Mouse (Mus musculus) neural tube, embryonic 12.5 days (tissue): ENCODE measurements around the gene Try4. TPM values are rescaled to one million over a fixed set of nuclear protein-coding genes. Genes with fewer than 3 reads are reported as not detected.
"Not testable (repeated sequence)": the region's sequence is repeated elsewhere in the genome, so short reads cannot be mapped to it uniquely, and the experiment has no call there.

Experiments
- ATAC-seq: fragments of 200-750 bp; cut with Nextera tagmentation; 2 replicates; pipeline ENCODE4 v1.8.0; 2017; ENCODE audit warnings: low read depth, mild to moderate bottlenecking, moderate TSS enrichment, moderate library complexity; ENCODE audit not compliant: low FRiP score
- H3K27ac ChIP-seq: fragments of 300-500 bp; sonication (generic); 2 replicates; pipeline ENCODE4 v1.5.1; 2016
- H3K27me3 ChIP-seq: fragments of 300-500 bp; sonication (generic); replicated peaks from 2 replicates; pipeline ENCODE4 v1.6.1; 2016; ENCODE audit warnings: mild to moderate bottlenecking
- H3K36me3 ChIP-seq: fragments of 300-500 bp; sonication (generic); 2 replicates; pipeline ENCODE4 v1.6.1; 2016; ENCODE audit warnings: mild to moderate bottlenecking
- H3K4me1 ChIP-seq: fragments of 300-500 bp; sonication (generic); 2 replicates; pipeline ENCODE4 v1.6.1; 2016
- H3K4me2 ChIP-seq: fragments of 300-500 bp; sonication (generic); replicated peaks from 2 replicates; pipeline ENCODE4 v1.6.1; 2016; ENCODE audit warnings: mild to moderate bottlenecking
- H3K4me3 ChIP-seq: fragments of 300-500 bp; sonication (generic); 2 replicates; pipeline ENCODE4 v1.5.1; 2016
- H3K9ac ChIP-seq: fragments of 300-500 bp; sonication (generic); 2 replicates; pipeline ENCODE4 v1.6.1; 2016; ENCODE audit warnings: mild to moderate bottlenecking
- H3K9me3 ChIP-seq: fragments of 300-500 bp; sonication (generic); 2 replicates; pipeline ENCODE4 v1.6.1; 2016; ENCODE audit warnings: mild to moderate bottlenecking
- WGBS: fragments of 180-500 bp; shearing (Covaris S2); methylation state at CpG from one replicate; pipeline ENCODE4 v1.1.7; 2016; 5-methylcytosine and 5-hydroxymethylcytosine counted together
- polyA plus RNA-seq: library from polyadenylated mRNA; unstranded; fragments of >200 nt; fragmentation: Nextera tagmentation; extraction: Ambion mirVana; gene quantifications from 2 replicates; pipeline ENCODE4 v1.2.1, GENCODE M21; 2016

Try4 gene
- not detected in 2 replicates for polyA plus RNA-seq

GRCm38 (mm10) chr6:41301969-41302368, at the start of gene Try4:
TSS of gene Try4 (plus strand) at chr6:41302269.
- ATAC-seq = no peak
- H3K9ac ChIP-seq = no peak within 1 kb of the TSS
- H3K36me3 ChIP-seq = no peaks in the 10 kb centered on the region

GRCm38 (mm10) chr6:41253314-41253713, 48.8 kb upstream of the Try4 start:
- not testable (repeated sequence) for H3K27ac ChIP-seq, H3K27me3 ChIP-seq, H3K4me2 ChIP-seq, ATAC-seq, H3K4me3 ChIP-seq, H3K36me3 ChIP-seq, H3K9ac ChIP-seq, H3K9me3 ChIP-seq, H3K4me1 ChIP-seq
- WGBS = 88% methylated on average over 9 of the region's 9 CpGs

More at GRCm38 (mm10) chr6:41301969-41302368, at the start of gene Try4:
- 93% methylated on average over 1 of the region's 1 CpGs for WGBS
- no peaks in the 10 kb centered on the region for H3K27me3 ChIP-seq
- no peak within 1 kb of the TSS for H3K27ac ChIP-seq
- no peak within 1 kb of the TSS for H3K4me3 ChIP-seq
- H3K4me2 ChIP-seq = no peak within 1 kb of the TSS
- H3K9me3 ChIP-seq = no peaks in the 10 kb centered on the region
- H3K4me1 ChIP-seq = no peaks in the 10 kb centered on the region

DNA sequence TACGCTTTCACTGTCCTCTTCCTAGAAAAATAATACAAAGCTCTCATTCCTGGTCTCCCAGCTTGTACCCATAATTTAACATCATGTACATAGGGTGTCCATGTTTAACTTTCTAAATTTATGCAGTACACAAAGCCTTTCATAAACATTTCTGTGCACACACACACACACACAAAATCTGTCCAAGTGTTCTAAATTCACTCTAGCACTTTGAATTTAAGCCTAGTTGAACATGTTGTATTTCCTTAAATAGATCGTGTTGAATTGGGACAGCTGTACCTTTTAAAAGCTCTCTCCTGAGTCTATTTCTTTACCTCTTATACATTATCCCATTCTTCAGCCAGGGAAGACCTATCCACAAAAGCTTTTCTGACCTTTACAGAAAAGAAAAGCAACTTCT, 45.6 kb upstream of the Try4 start:
- WGBS = 91% methylated on average over 2 of the region's 2 CpGs
- ATAC-seq = no peak
- Histone ChIP-seq H3K4me2 (no peak overlapping the region), H3K4me3 (no peak overlapping the region), H3K9me3 (no peaks in the 10 kb centered on the region), H3K4me1 (no peaks in the 10 kb centered on the region), H3K27ac (no peak overlapping the region), H3K27me3 (no peaks in the 10 kb centered on the region), H3K9ac (no peak overlapping the region), H3K36me3 (no peaks in the 10 kb centered on the region)

DNA sequence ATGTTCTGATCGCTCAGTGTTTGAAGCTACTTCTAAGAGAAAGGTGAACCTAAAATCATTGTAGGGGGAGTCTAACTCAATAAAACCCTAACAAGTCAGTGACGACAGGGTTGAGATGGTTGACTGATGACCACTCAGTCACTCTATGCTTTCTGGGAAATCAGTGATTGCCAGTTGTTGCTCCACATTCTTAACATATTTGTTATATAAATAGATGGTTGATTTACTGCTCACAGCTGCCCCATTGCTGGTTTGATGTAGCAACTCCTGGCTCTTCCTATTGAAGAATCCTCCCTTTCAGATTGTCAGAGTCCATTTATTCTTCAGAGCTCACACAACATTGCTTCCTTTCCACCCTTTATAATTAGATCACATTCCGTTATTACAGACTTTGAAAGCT, 44.6 kb upstream of the Try4 start:
- no peak for ATAC-seq
- no peaks in the 10 kb centered on the region for H3K9me3 ChIP-seq
- no peak overlapping the region for H3K4me2 ChIP-seq
- no peaks in the 10 kb centered on the region for H3K27me3 ChIP-seq
- 79% methylated on average over 3 of the region's 3 CpGs for WGBS
- no peak overlapping the region for H3K27ac ChIP-seq
- no peaks in the 10 kb centered on the region for H3K4me1 ChIP-seq
- H3K36me3 ChIP-seq = no peaks in the 10 kb centered on the region
- no peak overlapping the region for H3K4me3 ChIP-seq
- no peak overlapping the region for H3K9ac ChIP-seq

- Histone ChIP-seq H3K4me3 (no peak overlapping the region), H3K27me3 (no peaks in the 10 kb centered on the region), H3K36me3 (no peaks in the 10 kb centered on the region), H3K4me2 (no peak overlapping the region), H3K27ac (no peak overlapping the region), H3K4me1 (no peaks in the 10 kb centered on the region), H3K9me3 (0 out of 2 replicates have a peak, but pooled peaks cover 4% of the 10 kb centered on the region), H3K9ac (no peak overlapping the region)
- 60% methylated on average over 3 of the region's 3 CpGs for WGBS
- no peak for ATAC-seq
Measured at GRCm38 (mm10) chr6:41262796-41263195, 39.3 kb upstream of the Try4 start.

DNA sequence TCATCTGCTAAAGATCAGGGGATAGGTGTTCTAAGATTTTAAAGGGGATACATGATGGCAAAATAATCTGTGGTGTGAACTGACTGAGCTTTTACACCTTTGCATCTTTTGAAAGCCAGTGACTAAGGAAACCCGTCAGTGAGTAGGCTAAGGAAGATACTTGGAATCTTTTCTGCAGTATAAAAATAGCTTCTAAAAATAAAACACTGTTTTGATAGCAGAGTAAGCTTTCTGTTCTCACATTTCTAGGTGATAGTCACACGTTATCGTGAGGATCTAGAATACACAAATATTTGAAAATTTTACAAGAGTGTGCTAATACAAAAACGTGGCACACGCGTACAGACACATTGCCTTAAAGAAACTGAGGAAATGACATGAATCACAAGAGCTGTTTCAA, 35.9 kb upstream of the Try4 start:
- Histone ChIP-seq H3K4me3 (no peak overlapping the region), H3K27ac (no peak overlapping the region), H3K4me1 (no peaks in the 10 kb centered on the region), H3K9ac (no peak overlapping the region), H3K9me3 (0 out of 2 replicates have a peak, but pooled peaks cover 4% of the 10 kb centered on the region), H3K27me3 (no peaks in the 10 kb centered on the region), H3K4me2 (no peak overlapping the region), H3K36me3 (no peaks in the 10 kb centered on the region)
- ATAC-seq = no peak
- 92% methylated on average over 6 of the region's 6 CpGs for WGBS

- H3K27ac ChIP-seq = no peak overlapping the region
- no peak overlapping the region for H3K4me3 ChIP-seq
- H3K4me2 ChIP-seq = no peak overlapping the region
- H3K9ac ChIP-seq = no peak overlapping the region
- H3K9me3 ChIP-seq = no peaks in the 10 kb centered on the region
- no peaks in the 10 kb centered on the region for H3K4me1 ChIP-seq
- ATAC-seq = no peak
- 24% methylated on average over 1 of the region's 1 CpGs for WGBS
- H3K27me3 ChIP-seq = no peaks in the 10 kb centered on the region
- no peaks in the 10 kb centered on the region for H3K36me3 ChIP-seq
Measured at GRCm38 (mm10) chr6:41298255-41298654, 3.8 kb upstream of the Try4 start.

GRCm38 (mm10) chr6:41316741-41317140, 14.7 kb downstream of the Try4 start, which contains the start of gene Try5:
TSS of gene Try5 (minus strand) at chr6:41316841.
- H3K36me3 ChIP-seq, H3K9ac ChIP-seq, H3K4me3 ChIP-seq, H3K27me3 ChIP-seq, H3K27ac ChIP-seq, ATAC-seq, H3K9me3 ChIP-seq, H3K4me2 ChIP-seq, H3K4me1 ChIP-seq: not testable (repeated sequence)
- 77% methylated on average over 3 of the region's 3 CpGs for WGBS

- 81% methylated on average over 2 of the region's 2 CpGs for WGBS
- no peaks in the 10 kb centered on the region for H3K36me3 ChIP-seq
- no peak within 1 kb of the TSS for H3K27ac ChIP-seq
- H3K4me2 ChIP-seq = no peak within 1 kb of the TSS
- H3K4me3 ChIP-seq = no peak within 1 kb of the TSS
- no peaks in the 10 kb centered on the region for H3K27me3 ChIP-seq
- no peak for ATAC-seq
- H3K4me1 ChIP-seq = no peaks in the 10 kb centered on the region
- no peaks in the 10 kb centered on the region for H3K9me3 ChIP-seq
- H3K9ac ChIP-seq = no peak within 1 kb of the TSS
Measured at GRCm38 (mm10) chr6:41353932-41354331, 51.9 kb downstream of the Try4 start, which contains the start of gene Try10. TSS of gene Try10 (plus strand) at chr6:41354105.

Other genes starting within 250 kb of the Try4 start
- 0.96 TPM in 1 of 2 replicates, not detected in the other for gene Try5, start 14.6 kb downstream of the Try4 start, polyA plus RNA-seq
- not detected in 2 replicates for gene Try10, start 51.8 kb downstream of the Try4 start, polyA plus RNA-seq
- not detected in 2 replicates for gene Prss3, start 75.4 kb downstream of the Try4 start, polyA plus RNA-seq
- gene Gm5771, start 90.1 kb downstream of the Try4 start, polyA plus RNA-seq = not detected in 2 replicates
- not detected in 2 replicates for gene Gm10334, start 143.9 kb downstream of the Try4 start, polyA plus RNA-seq
- not detected in 2 replicates for gene Prss1, start 156.7 kb downstream of the Try4 start, polyA plus RNA-seq
- not detected in 2 replicates for gene Prss2, start 219.5 kb downstream of the Try4 start, polyA plus RNA-seq